Mouse (Mus musculus): ENCODE data around the gene Vmn1r191. TPM values are rescaled to one million over a fixed set of nuclear protein-coding genes. Genes with fewer than 3 reads are reported as not detected.

Gene Vmn1r191
- not detected for polyA plus RNA-seq (2017; shearing (Covaris generic))

DNA sequence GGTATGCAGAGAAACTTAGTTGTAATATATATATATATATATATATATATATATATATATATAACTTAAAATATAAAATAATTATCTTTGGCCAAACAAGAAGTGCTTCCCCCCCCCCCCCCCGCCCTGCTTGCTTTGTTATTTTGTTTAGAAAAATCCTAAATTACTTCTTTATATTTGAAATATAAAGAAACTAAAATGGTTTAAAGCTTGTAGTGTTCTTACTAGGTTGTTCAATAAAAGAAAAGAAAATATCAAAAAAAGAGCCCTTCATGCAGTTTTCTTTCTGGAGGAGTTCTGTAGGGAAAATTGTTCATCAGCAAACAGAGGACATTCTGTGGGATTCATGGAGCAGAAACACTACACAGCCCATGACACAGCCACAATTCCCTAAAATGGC lies at the start of gene Vmn1r191:
Vmn1r191 (minus strand) TSS at position 101 of the 400 bp plus-strand sequence.

DNA sequence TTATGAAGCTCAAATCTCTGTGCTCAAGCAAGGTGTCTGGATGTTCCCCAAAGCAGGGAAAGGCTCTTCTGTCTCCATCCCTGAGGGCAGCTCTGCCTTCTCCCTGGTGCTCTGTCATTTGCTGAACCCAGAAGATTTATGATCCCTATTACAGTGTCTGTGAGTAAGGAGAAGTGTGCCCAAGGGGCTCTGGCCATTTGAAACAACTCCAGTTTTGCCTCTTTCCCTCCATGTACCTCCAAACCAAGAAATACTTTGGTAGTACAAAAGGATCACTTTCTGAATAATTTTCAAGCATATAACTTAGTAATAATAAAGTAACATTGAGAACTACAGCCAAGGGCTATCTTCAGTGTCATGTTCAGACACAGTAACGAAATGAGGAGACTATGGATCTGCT lies 39.3 kb upstream of the Vmn1r191 start, which contains the start of gene Vmn1r193:
Vmn1r193 (minus strand) TSS at position 101 of the 400 bp plus-strand sequence.

DNA sequence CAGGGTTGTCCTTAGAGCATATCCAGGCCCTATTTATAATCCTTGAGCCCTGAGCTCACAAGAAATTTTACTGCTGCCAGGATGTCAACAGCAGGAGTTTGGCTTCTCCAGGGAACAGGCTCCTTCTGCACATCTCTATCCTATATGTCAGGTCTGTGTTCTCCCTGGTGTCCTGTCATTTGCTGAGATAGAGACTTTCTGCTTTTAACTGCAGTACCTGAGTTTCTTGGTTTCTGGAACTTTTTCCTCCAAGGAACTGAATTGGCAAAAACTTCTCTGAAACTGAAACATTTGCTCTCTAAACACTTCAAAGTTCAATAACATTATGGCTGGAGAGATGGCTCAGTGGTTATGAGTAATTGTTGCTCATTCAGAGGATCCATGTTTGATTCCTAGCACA lies 7.3 kb upstream of the Vmn1r191 start, which contains the start of gene Vmn1r192:
Vmn1r192 (minus strand) TSS at position 101 of the 400 bp plus-strand sequence.

Other genes starting within 250 kb of the Vmn1r191 start
- gene Zfp184, start 238.9 kb downstream of the Vmn1r191 start, polyA plus RNA-seq (2017; shearing (Covaris generic)), result under 1 TPM in 1 of 2 experiments, not detected in 1; 0.09 TPM
- not detected for gene Pom121l2, start 202.8 kb downstream of the Vmn1r191 start, polyA plus RNA-seq (2017; shearing (Covaris generic))
- gene Prss16, start 174.2 kb downstream of the Vmn1r191 start, polyA plus RNA-seq (2017; shearing (Covaris generic)), result under 1 TPM; 0.28 to 0.85 TPM
- gene Hist1h2ah, start 148.4 kb downstream of the Vmn1r191 start, polyA plus RNA-seq (2017; shearing (Covaris generic)), result not detected
- 1 to 10 TPM in 1 of 2 experiments, under 1 TPM in 1; 0.45 to 2.6 TPM for gene Hist1h2bk, start 148.1 kb downstream of the Vmn1r191 start, polyA plus RNA-seq (2017; shearing (Covaris generic))
- 10 to 100 TPM; 12.3 to 15.6 TPM for gene Hist1h4i, start 142.6 kb downstream of the Vmn1r191 start, polyA plus RNA-seq (2017; shearing (Covaris generic))
- 10 to 100 TPM; 12.1 to 24.2 TPM for gene Hist1h2ag, start 141.0 kb downstream of the Vmn1r191 start, polyA plus RNA-seq (2017; shearing (Covaris generic))
- 10 to 100 TPM in 1 of 2 experiments, 1 to 10 TPM in 1; 4.8 to 10.1 TPM for gene Hist1h2bj, start 140.8 kb downstream of the Vmn1r191 start, polyA plus RNA-seq (2017; shearing (Covaris generic))
- not detected for gene Vmn1r188, start 99.5 kb downstream of the Vmn1r191 start, polyA plus RNA-seq (2017; shearing (Covaris generic))
- gene Vmn1r189, start 78.1 kb downstream of the Vmn1r191 start, polyA plus RNA-seq (2017; shearing (Covaris generic)), result not detected
- not detected for gene Vmn1r192, start 7.2 kb upstream of the Vmn1r191 start, polyA plus RNA-seq (2017; shearing (Covaris generic))
- gene Vmn1r193, start 39.2 kb upstream of the Vmn1r191 start, polyA plus RNA-seq (2017; shearing (Covaris generic)), result under 1 TPM in 1 of 2 experiments, not detected in 1; 0.48 TPM
- not detected for gene Vmn1r194, start 60.2 kb upstream of the Vmn1r191 start, polyA plus RNA-seq (2017; shearing (Covaris generic))
- gene Vmn1r195, start 86.6 kb upstream of the Vmn1r191 start, polyA plus RNA-seq (2017; shearing (Covaris generic)), result not detected
- gene Vmn1r196, start 106.0 kb upstream of the Vmn1r191 start, polyA plus RNA-seq (2017; shearing (Covaris generic)), result not detected
- under 1 TPM; 0.08 to 0.11 TPM for gene Vmn1r197, start 140.6 kb upstream of the Vmn1r191 start, polyA plus RNA-seq (2017; shearing (Covaris generic))
- not detected for gene Vmn1r198, start 166.4 kb upstream of the Vmn1r191 start, polyA plus RNA-seq (2017; shearing (Covaris generic))
- not detected for gene Vmn1r199, start 195.8 kb upstream of the Vmn1r191 start, polyA plus RNA-seq (2017; shearing (Covaris generic))
- gene Vmn1r200, start 206.4 kb upstream of the Vmn1r191 start, polyA plus RNA-seq (2017; shearing (Covaris generic)), result not detected

All from activated CD4-positive, CD25-positive, alpha-beta regulatory T cell (primary cell).